Mouse (Mus musculus) intestine, embryonic 15.5 days (tissue): ENCODE data around the gene Igfbp1. TPM values are rescaled to one million over a fixed set of nuclear protein-coding genes. Genes with fewer than 3 reads are reported as not detected.

ENCODE experiments used
- ATAC-seq: fragments of 200-750 bp; cut with Nextera tagmentation; 2 replicates; pipeline ENCODE4 v1.8.0; 2017; ENCODE audit warnings: moderate TSS enrichment, moderate library complexity
- H3K27ac ChIP-seq: fragments of 300-500 bp; sonication (generic); 2 replicates; pipeline ENCODE4 v1.5.1; 2015; ENCODE audit warnings: mild to moderate bottlenecking, inconsistent platforms
- H3K27me3 ChIP-seq: fragments of 300-500 bp; sonication (generic); replicated peaks from 2 replicates; pipeline ENCODE4 v1.6.1; 2015; ENCODE audit warnings: inconsistent platforms
- H3K36me3 ChIP-seq: fragments of 300-500 bp; sonication (generic); 2 replicates; pipeline ENCODE4 v1.6.1; 2015; ENCODE audit warnings: inconsistent platforms
- H3K4me1 ChIP-seq: fragments of 300-500 bp; sonication (generic); replicated peaks from 2 replicates; pipeline ENCODE4 v1.6.1; 2015; ENCODE audit warnings: inconsistent platforms
- H3K4me2 ChIP-seq: fragments of 300-500 bp; sonication (generic); replicated peaks from 2 replicates; pipeline ENCODE4 v1.6.1; 2015; ENCODE audit warnings: mild to moderate bottlenecking, inconsistent platforms
- H3K4me3 ChIP-seq: fragments of 300-500 bp; sonication (generic); replicated peaks from 2 replicates; pipeline ENCODE4 v1.5.1; 2015; ENCODE audit warnings: inconsistent platforms
- H3K9ac ChIP-seq: fragments of 300-500 bp; sonication (generic); 2 replicates; pipeline ENCODE4 v1.6.1; 2015; ENCODE audit warnings: inconsistent platforms
- H3K9me3 ChIP-seq: fragments of 300-500 bp; sonication (generic); 2 replicates; pipeline ENCODE4 v1.6.1; 2016; ENCODE audit warnings: inconsistent platforms
- WGBS: fragments of 180-500 bp; shearing (Covaris S2); methylation state at CpG from one replicate; pipeline ENCODE4 v1.1.7; 2015; 5-methylcytosine and 5-hydroxymethylcytosine counted together
- polyA plus RNA-seq: library from polyadenylated mRNA; unstranded; fragments of >200 nt; fragmentation: Nextera tagmentation; extraction: Ambion mirVana; gene quantifications from 2 replicates; pipeline ENCODE4 v1.2.1, GENCODE M21; 2015

The Igfbp1 gene
- polyA plus RNA-seq, 1 experiment from 2014 or later = 3.2 TPM

- Histone ChIP-seq H3K27me3 (no peaks in the 10 kb centered on the region), H3K36me3 (no peaks in the 10 kb centered on the region), H3K9ac (no peak overlapping the region), H3K4me3 (no peak overlapping the region), H3K4me1 (no peaks in the 10 kb centered on the region), H3K27ac (no peak overlapping the region), H3K4me2 (no peak overlapping the region), H3K9me3 (no peaks in the 10 kb centered on the region)
- no peak for ATAC-seq
- 74% methylated on average over 4 of the region's 4 CpGs for WGBS
These were observed 41.6 kb downstream of the Igfbp1 start for GRCm38 (mm10) chr11:7239041-7239740.

GRCm38 (mm10) chr11:7244782-7245181, 47.2 kb downstream of the Igfbp1 start:
- Histone ChIP-seq H3K27me3 (no peaks in the 10 kb centered on the region), H3K36me3 (no peaks in the 10 kb centered on the region), H3K4me3 (no peak overlapping the region), H3K9me3 (no peaks in the 10 kb centered on the region), H3K4me2 (no peak overlapping the region), H3K9ac (no peak overlapping the region), H3K27ac (no peak overlapping the region), H3K4me1 (no peaks in the 10 kb centered on the region)
- no peak for ATAC-seq
- 74% methylated on average over 1 of the region's 1 CpGs for WGBS

- Histone ChIP-seq H3K4me2 (no peak overlapping the region), H3K4me3 (no peak overlapping the region), H3K4me1 (no peaks in the 10 kb centered on the region), H3K36me3 (no peaks in the 10 kb centered on the region), H3K9ac (no peak overlapping the region), H3K9me3 (no peaks in the 10 kb centered on the region), H3K27ac (no peak overlapping the region), H3K27me3 (no peaks in the 10 kb centered on the region)
- ATAC-seq = no peak
- 85% methylated on average over 2 of the region's 2 CpGs for WGBS
These were observed 52.8 kb downstream of the Igfbp1 start for GRCm38 (mm10) chr11:7250415-7250814.

GRCm38 (mm10) chr11:7250870-7251269, 53.3 kb downstream of the Igfbp1 start:
- H3K4me3 ChIP-seq = no peak overlapping the region
- no peak overlapping the region for H3K27ac ChIP-seq
- no peaks in the 10 kb centered on the region for H3K36me3 ChIP-seq
- H3K9me3 ChIP-seq = no peaks in the 10 kb centered on the region
- no peaks in the 10 kb centered on the region for H3K27me3 ChIP-seq
- H3K9ac ChIP-seq = no peak overlapping the region
- no peak overlapping the region for H3K4me2 ChIP-seq
- no peaks in the 10 kb centered on the region for H3K4me1 ChIP-seq
- WGBS = 92% methylated on average over 5 of the region's 5 CpGs
- ATAC-seq = no peak

Other genes starting within 250 kb of the Igfbp1 start
- gene Adcy1, start 134.3 kb upstream of the Igfbp1 start, polyA plus RNA-seq = 0.96 and 1.1 TPM in 2 replicates
- not detected in 2 replicates for gene Gm11985, start 9.2 kb upstream of the Igfbp1 start, polyA plus RNA-seq
- gene Igfbp3, start 16.1 kb downstream of the Igfbp1 start, polyA plus RNA-seq = 41.4 and 46.0 TPM in 2 replicates